Mouse (Mus musculus): ENCODE measurements around the gene Zbtb16. TPM values are rescaled to one million over a fixed set of nuclear protein-coding genes. Genes with fewer than 3 reads are reported as not detected.
A peak's percentile ranks its signal among the peaks of the same experiment; 100 is the strongest.

Gene Zbtb16
- polyA plus RNA-seq, 1 experiment: not detected

GRCm38 (mm10) chr9:48726341-48726740 lies 109.7 kb downstream of the Zbtb16 start:
- peaks cover 44% of the 10 kb centered on the region for H3K4me1 ChIP-seq (ENCODE audit: control insufficient read depth, insufficient read depth, low read length)
- no peak overlapping the region for H3K4me3 ChIP-seq (ENCODE audit: insufficient read depth, low read depth, low read length)
- H3K27ac ChIP-seq (ENCODE audit: insufficient read depth, low read depth, low read length): no peak overlapping the region
- TF ChIP-seq CTCF (IDR thresholded peaks at IDR 0.05; ENCODE audit: insufficient read depth, low read depth, low read length) (no peak), POLR2A (IDR thresholded peaks at IDR 0.05; ENCODE audit: insufficient read depth, low read depth, low read length) (no peak)
- 96% methylated on average over 8 of the region's 8 CpGs for WGBS

- Histone ChIP-seq H3K4me3 (ENCODE audit: insufficient read depth, low read depth, low read length) (no peak overlapping the region), H3K27ac (ENCODE audit: insufficient read depth, low read depth, low read length) (no peak overlapping the region), H3K4me1 (ENCODE audit: control insufficient read depth, insufficient read depth, low read length) (peaks cover 40% of the 10 kb centered on the region)
- TF ChIP-seq POLR2A (IDR thresholded peaks at IDR 0.05; ENCODE audit: insufficient read depth, low read depth, low read length) (no peak), CTCF (IDR thresholded peaks at IDR 0.05; ENCODE audit: insufficient read depth, low read depth, low read length) (no peak)
- 87% methylated on average over 4 of the region's 4 CpGs for WGBS
Observed at GRCm38 (mm10) chr9:48725918-48726317, 110.1 kb downstream of the Zbtb16 start.

DNA sequence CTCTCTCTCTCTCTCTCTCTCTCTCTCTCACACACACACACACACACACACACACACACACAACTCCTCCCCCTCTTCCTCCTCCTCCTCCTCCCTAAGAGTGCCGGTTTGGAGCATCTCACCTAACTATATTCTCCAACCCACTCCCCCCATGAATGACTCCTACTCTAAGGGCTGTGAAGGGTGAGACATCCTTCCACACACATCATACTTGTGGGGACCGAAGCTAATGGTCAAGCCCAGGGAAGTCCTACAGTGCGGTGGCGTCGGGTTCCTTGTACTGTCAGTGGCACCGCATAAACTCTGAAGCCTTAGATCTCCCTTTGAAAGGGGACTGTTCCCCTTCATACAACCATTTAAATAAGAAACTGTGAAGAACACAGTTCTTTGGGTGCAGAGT lies 110.9 kb downstream of the Zbtb16 start:
- H3K4me1 ChIP-seq (ENCODE audit: control insufficient read depth, insufficient read depth, low read length): peaks cover 41% of the 10 kb centered on the region
- H3K4me3 ChIP-seq (ENCODE audit: insufficient read depth, low read depth, low read length): no peak overlapping the region
- H3K27ac ChIP-seq (ENCODE audit: insufficient read depth, low read depth, low read length): no peak overlapping the region
- 91% methylated on average over 6 of the region's 6 CpGs for WGBS
- TF ChIP-seq CTCF (IDR thresholded peaks at IDR 0.05; ENCODE audit: insufficient read depth, low read depth, low read length): no peak
- TF ChIP-seq POLR2A (IDR thresholded peaks at IDR 0.05; ENCODE audit: insufficient read depth, low read depth, low read length): no peak

GRCm38 (mm10) chr9:48724733-48725132 lies 111.3 kb downstream of the Zbtb16 start:
- Histone ChIP-seq H3K4me1 (ENCODE audit: control insufficient read depth, insufficient read depth, low read length) (peaks cover 41% of the 10 kb centered on the region), H3K4me3 (ENCODE audit: insufficient read depth, low read depth, low read length) (no peak overlapping the region), H3K27ac (ENCODE audit: insufficient read depth, low read depth, low read length) (no peak overlapping the region)
- TF ChIP-seq CTCF (IDR thresholded peaks at IDR 0.05; ENCODE audit: insufficient read depth, low read depth, low read length): no peak
- no peak for TF ChIP-seq POLR2A (IDR thresholded peaks at IDR 0.05; ENCODE audit: insufficient read depth, low read depth, low read length)
- 86% methylated on average over 3 of the region's 3 CpGs for WGBS

DNA sequence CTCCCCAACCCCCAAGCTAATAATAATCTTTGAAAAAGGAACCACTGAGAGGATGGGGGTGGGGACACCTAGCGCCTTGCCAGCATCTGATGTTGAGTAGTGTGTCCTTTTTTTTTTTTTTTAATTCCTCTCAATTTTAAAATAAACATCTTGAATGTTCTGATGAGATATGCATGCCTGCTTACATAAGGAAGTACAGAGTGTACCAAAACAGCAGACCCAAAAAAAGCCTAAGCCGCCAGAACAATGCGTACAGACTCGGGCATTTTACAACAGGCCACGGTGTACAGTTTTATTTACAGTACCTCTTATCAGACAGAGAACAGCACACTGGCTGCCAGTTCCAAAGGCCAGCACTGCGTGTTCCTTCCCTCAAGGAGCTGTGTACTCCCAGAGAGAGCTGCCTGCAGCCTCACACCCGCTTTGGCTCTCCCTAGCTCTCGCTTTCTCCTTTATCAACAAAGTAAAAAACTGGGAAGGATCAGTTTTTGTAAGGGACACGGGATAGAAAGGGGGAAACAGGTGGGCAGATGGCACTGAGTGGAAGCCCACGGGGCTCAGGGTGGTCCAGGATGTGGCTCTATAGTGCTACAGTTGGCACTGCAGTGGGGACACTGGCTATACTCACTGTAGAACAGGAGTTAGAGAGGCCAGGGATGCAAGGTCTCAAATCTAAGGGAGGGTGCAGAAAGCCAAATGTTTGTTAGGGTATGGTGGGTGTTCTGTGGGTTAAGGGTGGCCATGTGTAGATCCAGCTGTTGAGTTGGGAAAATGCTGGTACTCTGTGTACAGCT lies 112.3 kb downstream of the Zbtb16 start:
- 29% methylated on average over 10 of the region's 10 CpGs for WGBS
- TF ChIP-seq POLR2A (IDR thresholded peaks at IDR 0.05; ENCODE audit: insufficient read depth, low read depth, low read length) (no peak), CTCF (IDR thresholded peaks at IDR 0.05; ENCODE audit: insufficient read depth, low read depth, low read length) (no peak)
- Histone ChIP-seq H3K27ac (ENCODE audit: insufficient read depth, low read depth, low read length) (peak overlapping the region; percentile 84), H3K4me1 (ENCODE audit: control insufficient read depth, insufficient read depth, low read length) (peaks cover 33% of the 10 kb centered on the region), H3K4me3 (ENCODE audit: insufficient read depth, low read depth, low read length) (no peak overlapping the region)

DNA sequence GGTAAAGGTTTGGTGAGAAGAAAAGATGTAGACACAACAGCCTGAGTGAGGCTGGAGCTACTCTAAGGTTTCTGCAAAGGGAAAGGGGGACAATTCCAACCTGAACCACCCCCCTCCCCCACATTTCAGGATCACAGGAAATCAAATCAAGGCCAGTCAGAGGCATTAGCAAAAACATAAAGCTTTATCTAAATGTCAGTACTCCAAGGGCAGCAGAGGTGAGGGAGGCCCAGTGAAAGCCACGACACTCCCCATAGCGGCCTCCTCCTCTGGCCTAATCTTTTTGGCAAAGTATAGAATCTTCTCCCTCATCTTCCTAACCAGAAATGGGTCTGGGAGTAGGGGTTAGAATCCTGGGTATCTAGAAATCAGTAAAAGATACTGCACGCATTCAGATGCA lies 113.0 kb downstream of the Zbtb16 start:
- Histone ChIP-seq H3K27ac (ENCODE audit: insufficient read depth, low read depth, low read length) (peak overlapping the region; percentile 74), H3K4me3 (ENCODE audit: insufficient read depth, low read depth, low read length) (no peak overlapping the region), H3K4me1 (ENCODE audit: control insufficient read depth, insufficient read depth, low read length) (peaks cover 29% of the 10 kb centered on the region)
- TF ChIP-seq CTCF (IDR thresholded peaks at IDR 0.05; ENCODE audit: insufficient read depth, low read depth, low read length) (no peak), POLR2A (IDR thresholded peaks at IDR 0.05; ENCODE audit: insufficient read depth, low read depth, low read length) (no peak)
- 41% methylated on average over 3 of the region's 3 CpGs for WGBS

DNA sequence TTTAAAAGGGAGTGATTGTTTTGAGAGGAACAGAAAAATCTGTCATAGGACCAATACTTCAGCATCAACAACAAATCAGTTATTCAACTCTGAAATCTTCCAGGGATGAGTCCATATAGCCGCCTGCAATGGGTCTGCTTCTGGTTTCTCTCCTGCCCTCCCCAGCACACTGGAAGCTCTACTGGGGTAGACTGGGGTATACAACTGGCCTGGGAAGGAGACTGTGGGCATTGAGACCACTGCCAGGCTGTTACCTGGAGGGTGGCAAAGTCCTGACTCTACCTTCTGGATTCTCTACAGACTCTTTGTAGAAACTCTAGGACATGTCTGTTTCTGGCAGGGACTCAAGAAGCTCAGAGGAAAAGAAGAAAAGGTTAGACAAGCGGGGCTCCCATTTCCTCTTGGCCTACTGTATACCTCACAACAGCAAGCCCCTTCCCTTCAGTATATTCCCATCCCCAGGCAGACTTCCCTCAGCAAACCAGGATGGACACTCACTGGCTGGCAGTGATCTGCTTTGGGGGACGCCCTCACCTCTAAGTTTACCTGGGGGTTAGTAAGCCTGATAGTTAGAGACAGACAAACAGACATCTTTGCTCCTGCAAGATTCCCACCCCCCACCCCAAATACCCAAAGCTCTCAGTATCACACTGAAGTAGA lies 113.6 kb downstream of the Zbtb16 start:
- TF ChIP-seq CTCF (IDR thresholded peaks at IDR 0.05; ENCODE audit: insufficient read depth, low read depth, low read length) (no peak), POLR2A (IDR thresholded peaks at IDR 0.05; ENCODE audit: insufficient read depth, low read depth, low read length) (no peak)
- Histone ChIP-seq H3K4me1 (ENCODE audit: control insufficient read depth, insufficient read depth, low read length) (peaks cover 31% of the 10 kb centered on the region), H3K27ac (ENCODE audit: insufficient read depth, low read depth, low read length) (peak overlapping the region; percentile 74), H3K4me3 (ENCODE audit: insufficient read depth, low read depth, low read length) (no peak overlapping the region)
- WGBS: over 99% methylated on average over 3 of the region's 3 CpGs

DNA sequence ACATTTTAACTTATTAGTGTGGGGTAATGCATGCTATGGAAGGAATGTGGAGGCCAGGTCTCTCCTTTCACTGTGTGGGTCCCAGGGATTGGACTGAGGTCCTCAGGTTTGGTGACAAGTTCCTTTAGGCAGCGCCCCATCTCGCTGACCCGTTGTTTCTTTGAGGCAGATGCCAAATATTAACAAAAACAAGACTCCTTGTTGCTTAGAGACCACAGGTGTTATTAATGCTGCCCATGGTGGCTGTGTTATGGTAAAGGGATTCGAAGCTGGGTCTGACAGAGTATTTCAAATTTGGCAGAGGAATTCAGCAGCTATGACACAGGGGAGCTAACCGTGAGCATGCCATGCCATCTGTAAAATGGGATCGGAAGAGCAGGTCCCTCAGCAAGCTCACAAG lies 114.4 kb downstream of the Zbtb16 start:
- WGBS: 95% methylated on average over 6 of the region's 6 CpGs
- Histone ChIP-seq H3K4me3 (ENCODE audit: insufficient read depth, low read depth, low read length) (no peak overlapping the region), H3K27ac (ENCODE audit: insufficient read depth, low read depth, low read length) (no peak overlapping the region), H3K4me1 (ENCODE audit: control insufficient read depth, insufficient read depth, low read length) (peaks cover 29% of the 10 kb centered on the region)
- TF ChIP-seq POLR2A (IDR thresholded peaks at IDR 0.05; ENCODE audit: insufficient read depth, low read depth, low read length) (no peak), CTCF (IDR thresholded peaks at IDR 0.05; ENCODE audit: insufficient read depth, low read depth, low read length) (no peak)

DNA sequence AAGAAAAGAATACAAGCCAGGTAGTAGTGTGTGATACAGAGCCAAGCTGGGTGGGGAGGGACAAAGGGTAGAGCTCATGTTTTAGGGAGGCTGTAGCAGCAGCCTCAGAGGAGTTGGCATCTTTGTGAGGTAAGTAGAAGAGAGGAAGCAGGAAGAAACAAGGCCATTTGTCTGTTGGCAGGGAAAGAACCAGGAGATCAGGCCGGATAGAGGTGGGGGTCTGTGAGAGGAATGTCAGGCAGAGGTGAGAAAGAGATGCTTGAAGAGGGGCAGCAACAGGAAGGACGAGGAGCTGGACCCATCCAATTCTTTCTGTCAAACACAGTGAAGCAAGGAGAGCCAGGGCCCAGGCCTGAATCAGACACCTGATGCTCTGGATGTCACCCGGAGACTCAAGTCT lies 114.8 kb downstream of the Zbtb16 start:
- Histone ChIP-seq H3K4me1 (ENCODE audit: control insufficient read depth, insufficient read depth, low read length) (peaks cover 27% of the 10 kb centered on the region), H3K4me3 (ENCODE audit: insufficient read depth, low read depth, low read length) (no peak overlapping the region), H3K27ac (ENCODE audit: insufficient read depth, low read depth, low read length) (no peak overlapping the region)
- no peak for TF ChIP-seq POLR2A (IDR thresholded peaks at IDR 0.05; ENCODE audit: insufficient read depth, low read depth, low read length)
- no peak for TF ChIP-seq CTCF (IDR thresholded peaks at IDR 0.05; ENCODE audit: insufficient read depth, low read depth, low read length)
- WGBS: 96% methylated on average over 3 of the region's 3 CpGs

All from olfactory bulb, adult 2 months (tissue).